Mouse (Mus musculus): ENCODE data around the gene Abcg5. TPM values are rescaled to one million over a fixed set of nuclear protein-coding genes. Genes with fewer than 3 reads are reported as not detected.

The Abcg5 gene
- total RNA-seq, 1 experiment = 0.27 TPM

- in situ Hi-C loops (cut with MboI; ENCODE audit: low sequenced_read_pairs in 2 of 2, unreplicated experiment in 2 of 2) = no loop called here
- Histone ChIP-seq H3K4me1 (ENCODE audit: control insufficient read depth in 2 of 2, insufficient read depth in 2 of 2, low read length in 2 of 2, poor library complexity in 1 of 2) (no peaks in the 10 kb centered on the region), H3K36me3 (ENCODE audit: control insufficient read depth, insufficient read depth, low read length, poor library complexity, severe bottlenecking) (no peaks in the 10 kb centered on the region), H3K27ac (ENCODE audit: insufficient read depth, low read depth, low read length, poor library complexity, severe bottlenecking) (no peak within 1 kb of the TSS), H3K9me3 (ENCODE audit: control insufficient read depth, insufficient read depth, low read depth, low read length) (no peaks in the 10 kb centered on the region), H3K9ac (ENCODE audit: insufficient read depth, low read depth, low read length, poor library complexity, severe bottlenecking) (peak within 1 kb of the TSS; percentile 16; the same call in 1 of the 2 replicates), H3K4me3 (ENCODE audit: insufficient read depth in 1 of 2, low read depth in 1 of 2, low read length in 2 of 2, poor library complexity in 1 of 2, severe bottlenecking in 1 of 2) (peak within 1 kb of the TSS; percentile 18 to 43; a peak in 2 of 4 replicates)
- no peak for TF ChIP-seq HCFC1 (IDR thresholded peaks at IDR 0.05; ENCODE audit: borderline replicate concordance, insufficient read depth, low read length)
- TF ChIP-seq ZNF384 (IDR thresholded peaks at IDR 0.05; ENCODE audit: low read depth, low read length) = no peak
- no peak for TF ChIP-seq CHD2 (IDR thresholded peaks at IDR 0.05; ENCODE audit: low read depth, low read length)
- no peak for DNase-seq (ENCODE audit: low read depth, low spot score)
Observed at GRCm38 (mm10) chr17:84675951-84676366, 6.9 kb downstream of the Abcg5 start, which contains the start of gene Abcg8. Gene Abcg8 (plus strand): TSS chr17:84676302.

DNA sequence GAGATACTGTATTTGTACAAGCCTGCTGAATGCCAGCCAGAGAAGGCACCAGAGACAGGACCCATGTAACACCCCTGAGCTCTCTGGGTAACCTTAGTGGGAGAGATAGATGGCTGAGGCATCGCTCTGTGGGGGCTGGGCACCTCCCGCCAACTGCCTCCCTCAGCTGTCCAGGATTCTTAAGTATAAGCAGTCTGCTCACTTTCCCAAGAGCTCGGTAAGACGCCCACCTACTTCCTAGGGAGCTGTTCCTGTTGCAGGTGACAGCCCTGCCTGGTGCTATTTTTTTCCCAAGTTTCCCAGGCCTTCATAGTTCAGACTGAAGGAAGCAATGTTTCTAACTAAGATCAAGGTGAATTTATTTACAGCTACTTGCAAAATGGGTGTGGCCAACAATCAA is 7.6 kb downstream of the Abcg5 start:
- no peaks in the 10 kb centered on the region for H3K4me1 ChIP-seq (ENCODE audit: control insufficient read depth in 2 of 2, insufficient read depth in 2 of 2, low read length in 2 of 2, poor library complexity in 1 of 2)
- H3K9me3 ChIP-seq (ENCODE audit: control insufficient read depth, insufficient read depth, low read depth, low read length) = no peaks in the 10 kb centered on the region
- in situ Hi-C loops (cut with MboI; ENCODE audit: low sequenced_read_pairs in 2 of 2, unreplicated experiment in 2 of 2) = no loop called here
- TF ChIP-seq MAFK (IDR thresholded peaks at IDR 0.05; ENCODE audit: insufficient read depth, low read depth, low read length) (no peak), CHD2 (IDR thresholded peaks at IDR 0.05; ENCODE audit: low read depth, low read length) (no peak), ZNF384 (IDR thresholded peaks at IDR 0.05; ENCODE audit: low read depth, low read length) (no peak), HCFC1 (IDR thresholded peaks at IDR 0.05; ENCODE audit: borderline replicate concordance, insufficient read depth, low read length) (no peak), ZC3H11A (IDR thresholded peaks at IDR 0.05; ENCODE audit: borderline replicate concordance, low read depth, low read length) (no peak)
- H3K36me3 ChIP-seq (ENCODE audit: control insufficient read depth, insufficient read depth, low read length, poor library complexity, severe bottlenecking) = no peaks in the 10 kb centered on the region
- DNase-seq (ENCODE audit: low read depth, low spot score) = no peak
- no peak overlapping the region for H3K4me3 ChIP-seq (ENCODE audit: insufficient read depth in 1 of 2, low read depth in 1 of 2, low read length in 2 of 2, poor library complexity in 1 of 2, severe bottlenecking in 1 of 2)
- no peak overlapping the region for H3K27ac ChIP-seq (ENCODE audit: insufficient read depth, low read depth, low read length, poor library complexity, severe bottlenecking)
- H3K9ac ChIP-seq (ENCODE audit: insufficient read depth, low read depth, low read length, poor library complexity, severe bottlenecking) = no peak overlapping the region

DNA sequence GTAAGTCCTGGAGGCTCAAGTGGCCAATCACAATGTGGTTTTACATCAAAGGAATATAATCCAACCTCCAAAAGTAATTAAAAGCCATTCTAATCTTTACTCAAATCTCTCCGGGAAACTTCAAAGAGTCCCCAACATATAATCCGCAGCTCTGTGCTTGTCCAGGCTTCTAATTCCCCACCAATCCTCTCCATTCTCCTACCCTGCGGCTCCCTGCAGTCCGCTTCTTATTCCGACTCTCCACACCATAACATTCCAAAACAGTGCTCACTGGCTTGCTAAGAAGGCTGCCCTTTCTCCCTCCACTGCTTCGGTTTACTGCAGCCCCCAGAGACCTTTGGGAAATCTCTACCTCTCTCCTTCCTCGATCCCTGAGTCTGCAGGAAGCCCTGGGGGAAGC is 8.8 kb downstream of the Abcg5 start:
- Histone ChIP-seq H3K9ac (ENCODE audit: insufficient read depth, low read depth, low read length, poor library complexity, severe bottlenecking) (no peak overlapping the region), H3K4me3 (ENCODE audit: insufficient read depth in 1 of 2, low read depth in 1 of 2, low read length in 2 of 2, poor library complexity in 1 of 2, severe bottlenecking in 1 of 2) (no peak overlapping the region), H3K36me3 (ENCODE audit: control insufficient read depth, insufficient read depth, low read length, poor library complexity, severe bottlenecking) (no peaks in the 10 kb centered on the region), H3K4me1 (ENCODE audit: control insufficient read depth in 2 of 2, insufficient read depth in 2 of 2, low read length in 2 of 2, poor library complexity in 1 of 2) (no peaks in the 10 kb centered on the region), H3K27ac (ENCODE audit: insufficient read depth, low read depth, low read length, poor library complexity, severe bottlenecking) (no peak overlapping the region), H3K9me3 (ENCODE audit: control insufficient read depth, insufficient read depth, low read depth, low read length) (no peaks in the 10 kb centered on the region)
- in situ Hi-C loops (cut with MboI; ENCODE audit: low sequenced_read_pairs in 2 of 2, unreplicated experiment in 2 of 2) = no loop called here
- no peak for DNase-seq (ENCODE audit: low read depth, low spot score)
- no peak for TF ChIP-seq ZC3H11A (IDR thresholded peaks at IDR 0.05; ENCODE audit: borderline replicate concordance, low read depth, low read length)
- TF ChIP-seq MAFK (IDR thresholded peaks at IDR 0.05; ENCODE audit: insufficient read depth, low read depth, low read length) = no peak
- TF ChIP-seq HCFC1 (IDR thresholded peaks at IDR 0.05; ENCODE audit: borderline replicate concordance, insufficient read depth, low read length) = no peak
- TF ChIP-seq CHD2 (IDR thresholded peaks at IDR 0.05; ENCODE audit: low read depth, low read length) = no peak
- TF ChIP-seq ZNF384 (IDR thresholded peaks at IDR 0.05; ENCODE audit: low read depth, low read length) = no peak

DNA sequence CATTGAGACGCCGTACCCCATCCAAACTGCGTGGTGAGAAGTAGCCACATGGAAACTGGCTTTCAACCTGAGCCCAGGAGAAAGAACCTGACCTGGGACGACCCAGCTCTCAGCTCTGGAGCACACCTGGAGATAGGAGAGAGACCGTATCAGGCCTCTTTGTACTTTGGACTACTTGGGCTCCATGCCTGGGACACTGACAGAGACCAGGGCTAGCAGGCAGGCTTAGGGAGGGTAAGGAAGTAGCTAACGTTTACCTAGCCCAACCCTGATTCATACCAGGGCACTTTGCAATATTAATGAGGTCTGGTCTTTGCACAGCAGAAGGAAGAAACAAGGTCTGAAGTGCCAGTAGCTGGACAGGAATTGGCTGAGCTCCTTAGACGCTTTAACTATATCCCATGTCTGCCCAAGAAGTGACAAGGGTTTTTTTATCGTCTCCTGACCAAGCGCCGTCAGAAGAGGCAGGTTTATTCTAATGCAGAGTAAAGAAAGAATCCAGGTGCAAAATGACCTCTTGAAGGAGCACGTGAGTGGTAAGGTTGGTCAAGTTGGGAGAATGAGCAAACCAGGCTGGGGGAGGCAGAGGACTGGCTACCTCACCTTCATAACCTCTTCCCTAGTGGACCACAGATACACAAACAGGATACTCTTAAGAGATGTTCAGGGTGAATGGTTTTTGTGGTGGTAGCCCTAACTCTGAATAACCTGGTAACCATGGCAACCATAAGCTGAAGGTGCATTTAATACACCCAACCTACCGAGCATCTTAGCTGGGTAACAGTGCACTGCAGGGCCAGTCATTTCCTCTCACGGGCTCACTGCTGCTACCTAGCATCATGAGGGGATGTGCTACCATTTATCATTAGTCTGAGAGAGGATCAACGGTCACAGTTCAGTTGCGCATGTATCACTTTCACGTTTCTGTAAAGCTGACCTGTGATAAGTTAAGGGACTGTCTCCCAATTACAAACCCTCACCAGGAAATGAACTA is 10.1 kb downstream of the Abcg5 start:
- Histone ChIP-seq H3K36me3 (ENCODE audit: control insufficient read depth, insufficient read depth, low read length, poor library complexity, severe bottlenecking) (no peaks in the 10 kb centered on the region), H3K27ac (ENCODE audit: insufficient read depth, low read depth, low read length, poor library complexity, severe bottlenecking) (no peak overlapping the region), H3K4me1 (ENCODE audit: control insufficient read depth in 2 of 2, insufficient read depth in 2 of 2, low read length in 2 of 2, poor library complexity in 1 of 2) (no peaks in the 10 kb centered on the region), H3K9ac (ENCODE audit: insufficient read depth, low read depth, low read length, poor library complexity, severe bottlenecking) (no peak overlapping the region), H3K4me3 (ENCODE audit: insufficient read depth in 1 of 2, low read depth in 1 of 2, low read length in 2 of 2, poor library complexity in 1 of 2, severe bottlenecking in 1 of 2) (no peak overlapping the region), H3K9me3 (ENCODE audit: control insufficient read depth, insufficient read depth, low read depth, low read length) (no peaks in the 10 kb centered on the region)
- no peak for DNase-seq (ENCODE audit: low read depth, low spot score)
- TF ChIP-seq CHD2 (IDR thresholded peaks at IDR 0.05; ENCODE audit: low read depth, low read length) (no peak), MAFK (IDR thresholded peaks at IDR 0.05; ENCODE audit: insufficient read depth, low read depth, low read length) (no peak), ZC3H11A (IDR thresholded peaks at IDR 0.05; ENCODE audit: borderline replicate concordance, low read depth, low read length) (no peak), HCFC1 (IDR thresholded peaks at IDR 0.05; ENCODE audit: borderline replicate concordance, insufficient read depth, low read length) (no peak), ZNF384 (IDR thresholded peaks at IDR 0.05; ENCODE audit: low read depth, low read length) (no peak)
- in situ Hi-C loops (cut with MboI; ENCODE audit: low sequenced_read_pairs in 2 of 2, unreplicated experiment in 2 of 2) = no loop called here

Data from ES-E14 (cell line).